Mouse (Mus musculus) ES-Bruce4 (cell line): ENCODE results near the gene Pak4. TPM values are rescaled to one million over a fixed set of nuclear protein-coding genes. Genes with fewer than 3 reads are reported as not detected.
"Not testable (repeated sequence)": the region's sequence is repeated elsewhere in the genome, so short reads cannot be mapped to it uniquely, and the experiment has no call there.

Experiments used
- H3K27ac ChIP-seq: 2 replicates; pipeline ENCODE4 v1.5.1; 2012; ENCODE audit warnings: low read length, inconsistent platforms; ENCODE audit not compliant: insufficient read depth
- H3K27me3 ChIP-seq: 2 replicates; pipeline ENCODE4 v1.6.1; 2012; ENCODE audit warnings: mild to moderate bottlenecking, low read length, inconsistent platforms; ENCODE audit not compliant: control insufficient read depth, poor library complexity, insufficient read depth, severe bottlenecking
- H3K36me3 ChIP-seq: 2 replicates; pipeline ENCODE4 v1.6.1; 2012; ENCODE audit warnings: inconsistent platforms, mild to moderate bottlenecking, low read length, moderate library complexity; ENCODE audit not compliant: control insufficient read depth, poor library complexity, insufficient read depth, severe bottlenecking
- H3K4me1 ChIP-seq: one replicate; pipeline ENCODE4 v1.8.1; 2011; ENCODE audit warnings: low read length; ENCODE audit not compliant: control insufficient read depth, insufficient read depth
- H3K4me3 ChIP-seq: 2 replicates; pipeline ENCODE4 v1.5.1; 2011; ENCODE audit warnings: low read depth, mild to moderate bottlenecking, low read length
- H3K9ac ChIP-seq: 2 replicates; pipeline ENCODE4 v1.6.1; 2012; ENCODE audit warnings: low read depth, mild to moderate bottlenecking, inconsistent platforms; ENCODE audit not compliant: poor library complexity, severe bottlenecking
- H3K9me3 ChIP-seq: replicated peaks from 2 replicates; pipeline ENCODE4 v1.6.1; 2012; ENCODE audit warnings: mild to moderate bottlenecking, low read length, inconsistent platforms; ENCODE audit not compliant: control insufficient read depth, poor library complexity, insufficient read depth, severe bottlenecking
- CTCF ChIP-seq: IDR thresholded peaks from one replicate; pipeline ENCODE4 v1.8.1; 2011; ENCODE audit warnings: low read depth, low read length
- EP300 ChIP-seq: IDR thresholded peaks from 2 replicates; pipeline ENCODE4 v1.6.1; 2011; ENCODE audit warnings: low read depth, low read length; ENCODE audit not compliant: insufficient read depth
- POLR2A ChIP-seq: IDR thresholded peaks from one replicate; pipeline ENCODE4 v1.8.1; 2011; ENCODE audit warnings: low read length; ENCODE audit not compliant: insufficient read depth
- polyA plus RNA-seq: library from polyadenylated mRNA; stranded (reverse); fragments of >200 nt; gene quantifications from 2 replicates; pipeline ENCODE4 v1.2.4, GENCODE M21; 2011; ENCODE audit warnings: low read depth; ENCODE audit not compliant: missing spikeins, insufficient read depth, insufficient read length

Gene Pak4
- polyA plus RNA-seq, 1 experiment = 64.4 TPM

GRCm38 (mm10) chr7:28545048-28545890, 52.7 kb downstream of the Pak4 start:
- Histone ChIP-seq H3K9me3 (no peaks in the 10 kb centered on the region), H3K9ac (no peak overlapping the region), H3K4me3 (no peak overlapping the region), H3K27ac (no peak overlapping the region), H3K27me3 (no peaks in the 10 kb centered on the region), H3K4me1 (peaks cover 3% of the 10 kb centered on the region), H3K36me3 (no peaks in the 10 kb centered on the region)
- no peak for TF ChIP-seq EP300
- TF ChIP-seq CTCF = no peak
- no peak for TF ChIP-seq POLR2A

- no peak overlapping the region for H3K27ac ChIP-seq
- TF ChIP-seq EP300 (no peak), POLR2A (no peak), CTCF (no peak)
- H3K27me3 ChIP-seq = no peaks in the 10 kb centered on the region
Measured at GRCm38 (mm10) chr7:28544051-28544601, 53.9 kb downstream of the Pak4 start.

GRCm38 (mm10) chr7:28540526-28540925, 57.5 kb downstream of the Pak4 start, which contains the start of gene Sycn:
Sycn (plus strand) TSS chr7:28540885.
- H3K4me1 ChIP-seq = no peaks in the 10 kb centered on the region
- H3K9me3 ChIP-seq = no peaks in the 10 kb centered on the region
- no peaks in the 10 kb centered on the region for H3K36me3 ChIP-seq
- H3K4me3 ChIP-seq = no peak within 1 kb of the TSS
- no peak within 1 kb of the TSS for H3K9ac ChIP-seq
- no peak within 1 kb of the TSS for H3K27ac ChIP-seq
- no peak for TF ChIP-seq EP300
- no peak for TF ChIP-seq POLR2A
- TF ChIP-seq CTCF = no peak
- H3K27me3 ChIP-seq = no peaks in the 10 kb centered on the region

More at GRCm38 (mm10) chr7:28544051-28544601, 53.9 kb downstream of the Pak4 start:
- Histone ChIP-seq H3K9me3 (no peaks in the 10 kb centered on the region), H3K4me1 (peaks cover 3% of the 10 kb centered on the region), H3K36me3 (no peaks in the 10 kb centered on the region), H3K9ac (peak overlapping the region; percentile 19; the same call in 1 of the 2 replicates), H3K4me3 (peak overlapping the region; percentile 48)

- not testable (repeated sequence) for H3K9me3 ChIP-seq
Measured at GRCm38 (mm10) chr7:28538886-28539285, 59.1 kb downstream of the Pak4 start.

GRCm38 (mm10) chr7:28532005-28532404, 66.0 kb downstream of the Pak4 start:
- H3K4me1 ChIP-seq = no peaks in the 10 kb centered on the region
- no peaks in the 10 kb centered on the region for H3K9me3 ChIP-seq
- H3K27me3 ChIP-seq = no peaks in the 10 kb centered on the region
- no peak overlapping the region for H3K4me3 ChIP-seq
- no peaks in the 10 kb centered on the region for H3K36me3 ChIP-seq
- H3K9ac ChIP-seq = no peak overlapping the region
- TF ChIP-seq EP300 (no peak), CTCF (no peak), POLR2A (no peak)
- no peak overlapping the region for H3K27ac ChIP-seq

More at GRCm38 (mm10) chr7:28538886-28539285, 59.1 kb downstream of the Pak4 start:
- H3K9ac ChIP-seq, H3K4me1 ChIP-seq, H3K4me3 ChIP-seq, H3K27ac ChIP-seq, H3K27me3 ChIP-seq, H3K36me3 ChIP-seq: not testable (repeated sequence)
